Mouse (Mus musculus) ovary, adult 18-20 months (tissue): ENCODE results near the gene Hmcn1.

Experiments
- DNase-seq: peaks from one replicate; pipeline ENCODE4 v3.0.0; 2022; ENCODE audit warnings: low spot score, mixed read lengths

The Hmcn1 gene

DNA sequence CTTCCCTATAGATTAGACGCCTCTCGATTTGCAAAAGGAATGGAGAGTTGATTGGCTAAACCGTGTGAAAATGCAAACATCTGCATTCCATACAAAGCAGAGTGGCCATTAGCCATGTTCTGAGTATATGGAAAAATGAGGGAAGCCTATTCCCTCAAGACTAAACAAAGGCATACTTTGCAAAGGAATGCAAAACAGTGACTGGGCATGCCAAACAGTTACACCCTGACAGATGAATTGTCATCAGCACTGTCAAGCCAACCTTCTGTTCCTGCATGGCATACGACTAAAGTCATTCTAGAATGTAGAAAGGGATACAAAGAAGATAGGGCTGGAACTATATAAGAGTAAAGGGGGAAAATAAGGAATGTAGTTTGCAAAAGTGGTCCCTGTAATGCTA, 115.3 kb downstream of the Hmcn1 start:
- no peak for DNase-seq

- no peak for DNase-seq
Observed at GRCm38 (mm10) chr1:150874025-150874424, 119.2 kb downstream of the Hmcn1 start.

- peak; percentile 58 for DNase-seq
Observed at GRCm38 (mm10) chr1:150873231-150873630, 120.0 kb downstream of the Hmcn1 start.

DNA sequence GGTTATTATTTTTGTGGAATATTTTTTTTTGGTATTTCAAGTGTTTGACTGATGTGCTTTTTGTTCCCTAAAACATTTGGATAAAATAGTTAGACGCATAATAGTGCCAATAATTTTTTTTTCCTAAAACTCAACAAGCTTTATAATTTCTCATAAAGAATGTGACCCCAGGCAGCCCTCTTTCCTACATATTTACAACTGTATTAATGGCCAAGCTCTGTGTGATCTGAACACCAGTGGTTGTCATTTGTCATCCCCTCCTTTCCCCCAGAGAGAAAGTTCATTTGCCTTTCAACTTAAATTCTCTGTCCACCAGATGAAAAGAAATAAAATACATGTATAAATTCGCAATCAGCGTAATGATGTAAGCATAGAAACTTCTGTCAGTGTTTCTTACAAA, 121.1 kb downstream of the Hmcn1 start:
- no peak for DNase-seq

GRCm38 (mm10) chr1:150869189-150869588, 124.0 kb downstream of the Hmcn1 start:
- DNase-seq = no peak

GRCm38 (mm10) chr1:150866615-150867014, 126.6 kb downstream of the Hmcn1 start:
- no peak for DNase-seq

- no peak for DNase-seq
Observed at GRCm38 (mm10) chr1:150857779-150858178, 135.5 kb downstream of the Hmcn1 start.

GRCm38 (mm10) chr1:150833448-150833847, 159.8 kb downstream of the Hmcn1 start:
- DNase-seq = no peak

DNA sequence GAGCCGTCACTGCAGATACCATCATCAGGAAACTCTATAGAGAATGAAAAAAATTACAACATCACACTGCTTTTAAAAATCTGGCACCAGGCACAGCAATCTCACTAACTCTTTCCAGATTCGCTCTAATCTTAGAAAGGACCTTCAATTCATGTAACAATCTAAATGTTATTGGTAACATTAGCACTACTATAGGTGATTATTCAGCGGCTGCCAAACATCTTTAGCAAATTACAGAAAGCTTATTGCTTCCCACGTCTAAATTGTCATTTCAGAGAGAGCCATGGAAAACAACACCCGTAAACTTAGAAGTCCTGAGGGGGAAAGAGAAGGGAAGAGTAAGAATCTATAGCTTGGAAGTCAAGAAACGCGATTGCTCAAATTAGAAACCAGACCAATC, 163.4 kb downstream of the Hmcn1 start:
- no peak for DNase-seq

- no peak for DNase-seq
Observed at GRCm38 (mm10) chr1:150827169-150827568, 166.1 kb downstream of the Hmcn1 start.

GRCm38 (mm10) chr1:150824334-150825005, 168.8 kb downstream of the Hmcn1 start:
- no peak for DNase-seq

- no peak for DNase-seq
Observed at GRCm38 (mm10) chr1:150816035-150816807, 177.0 kb downstream of the Hmcn1 start.

DNA sequence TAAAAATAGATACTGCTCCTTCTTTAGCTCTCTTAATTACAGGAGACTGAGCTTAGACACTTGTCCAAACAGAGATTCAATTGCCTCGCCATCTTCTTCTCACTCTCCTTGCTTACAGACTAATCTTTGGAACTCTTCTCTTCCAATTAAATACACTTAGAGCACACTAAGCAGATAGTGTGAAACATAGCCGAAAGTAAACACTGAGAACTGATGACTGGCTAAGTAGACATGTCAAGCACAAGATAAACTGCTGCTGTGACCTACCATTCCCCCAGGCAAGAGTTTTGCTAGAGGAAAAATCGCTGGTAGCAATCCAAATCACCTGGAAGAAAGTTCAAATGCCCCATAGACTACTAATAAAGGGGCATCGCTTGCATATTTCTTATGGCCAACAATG, 178.3 kb downstream of the Hmcn1 start:
- no peak for DNase-seq

DNA sequence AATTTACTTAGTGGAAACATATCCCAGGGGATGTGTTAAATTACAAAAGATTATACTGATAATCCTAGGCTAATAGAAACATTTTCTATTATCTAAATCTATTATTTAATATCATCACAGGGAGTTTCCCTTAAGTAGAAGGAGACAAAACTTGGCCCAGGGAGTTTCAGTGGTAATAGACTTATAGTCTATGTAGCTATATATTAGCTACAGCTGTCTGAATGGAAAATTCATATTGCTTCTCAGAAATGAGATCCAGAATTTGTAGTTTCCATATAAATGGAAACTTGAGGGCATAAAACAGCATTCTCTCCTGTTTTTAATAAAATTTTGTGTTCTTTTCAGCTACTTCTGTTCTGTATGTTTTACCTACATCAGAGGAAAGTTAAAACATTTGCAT, 179.9 kb downstream of the Hmcn1 start:
- DNase-seq = no peak

DNA sequence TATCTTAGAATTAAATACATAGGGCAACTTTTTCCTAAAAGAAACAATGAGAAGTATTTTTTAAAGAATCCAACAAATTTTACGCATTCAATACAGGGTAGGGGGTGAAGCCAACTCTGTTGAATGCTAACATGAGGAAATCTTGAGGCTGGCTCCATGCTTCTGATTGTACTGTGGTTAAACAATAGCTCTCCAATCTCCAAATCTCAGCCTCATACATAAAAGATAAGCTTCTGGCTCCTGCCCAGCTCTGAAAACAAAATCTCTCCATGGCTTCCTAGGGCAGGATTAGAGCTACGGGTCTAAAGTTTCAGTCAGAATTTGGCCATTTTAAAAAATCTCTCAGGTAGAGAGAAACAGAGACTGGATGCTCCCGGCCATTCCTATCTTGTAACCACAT, 186.4 kb downstream of the Hmcn1 start:
- no peak for DNase-seq

GRCm38 (mm10) chr1:150805466-150805865, 187.8 kb downstream of the Hmcn1 start:
- no peak for DNase-seq

GRCm38 (mm10) chr1:150804235-150805099, 188.8 kb downstream of the Hmcn1 start:
- DNase-seq = no peak

- DNase-seq = no peak
Observed at GRCm38 (mm10) chr1:150802642-150803041, 190.6 kb downstream of the Hmcn1 start.

GRCm38 (mm10) chr1:150800611-150801263, 192.5 kb downstream of the Hmcn1 start:
- no peak for DNase-seq

GRCm38 (mm10) chr1:150798651-150799050, 194.6 kb downstream of the Hmcn1 start:
- no peak for DNase-seq

DNA sequence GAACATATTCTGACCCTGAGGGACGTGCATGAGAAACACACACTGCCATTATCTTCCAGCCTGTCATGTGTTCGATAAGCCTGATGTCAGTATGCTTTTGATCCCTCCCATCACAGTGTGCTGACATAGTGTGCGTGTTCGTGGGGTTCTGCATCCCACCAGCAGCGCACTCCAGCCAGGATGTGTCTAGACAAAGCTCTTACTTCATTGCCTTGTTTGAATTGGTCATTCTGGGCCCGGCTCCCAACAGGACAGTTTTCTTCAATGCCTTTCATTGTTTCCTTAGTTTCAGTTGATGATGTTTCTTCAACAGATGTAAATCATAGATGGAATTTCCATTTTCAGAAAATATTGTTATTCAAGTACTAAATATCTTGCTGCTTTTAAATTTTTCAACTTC, 206.5 kb downstream of the Hmcn1 start:
- no peak for DNase-seq
